Mouse (Mus musculus) adipocyte (in vitro differentiated cells): ENCODE measurements around the gene Chil1.

Experiments
- DNase-seq: peaks from one replicate; pipeline ENCODE4 v3.0.0-alpha.2; 2016; ENCODE audit warnings: low spot score

Gene Chil1

DNA sequence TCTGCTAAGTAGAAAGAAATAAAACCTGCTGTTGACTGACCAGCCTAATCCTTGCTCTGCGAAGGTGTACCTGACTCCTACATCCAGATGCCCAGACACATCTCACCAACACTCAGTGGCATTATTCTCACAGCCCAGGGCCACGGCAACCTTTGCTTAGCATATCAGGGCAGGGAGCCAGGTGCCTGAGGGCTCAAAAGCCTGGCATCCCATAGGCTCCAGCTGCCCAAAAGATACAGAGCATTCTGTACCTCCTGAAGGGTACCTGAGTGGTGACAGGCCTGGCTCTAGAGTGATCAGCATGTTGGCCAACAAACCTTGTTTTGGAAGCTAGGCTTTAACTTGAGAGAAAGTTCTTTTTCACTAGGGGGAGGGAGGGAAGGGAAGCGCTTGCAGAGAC is 49.3 kb downstream of the Chil1 start:
- no peak for DNase-seq

DNA sequence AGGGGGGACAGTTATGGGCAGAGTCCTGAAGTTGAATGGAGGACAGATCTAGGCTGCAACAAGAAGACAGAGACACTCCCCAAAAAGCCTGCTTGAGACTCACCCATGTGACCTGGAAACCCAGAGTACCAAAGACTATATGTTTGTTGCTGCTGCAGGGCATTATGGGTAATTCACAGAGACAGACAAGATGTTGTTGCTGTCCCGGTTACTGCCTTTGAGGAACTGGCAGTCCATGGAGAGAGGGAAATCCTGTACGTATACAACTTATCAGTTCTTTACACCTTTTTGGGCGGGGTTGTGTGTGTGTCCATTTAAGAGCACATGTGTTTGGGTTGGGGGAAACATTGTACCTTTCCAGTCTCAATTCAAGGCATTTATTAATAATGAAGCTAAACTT is 49.7 kb downstream of the Chil1 start:
- DNase-seq: no peak

DNA sequence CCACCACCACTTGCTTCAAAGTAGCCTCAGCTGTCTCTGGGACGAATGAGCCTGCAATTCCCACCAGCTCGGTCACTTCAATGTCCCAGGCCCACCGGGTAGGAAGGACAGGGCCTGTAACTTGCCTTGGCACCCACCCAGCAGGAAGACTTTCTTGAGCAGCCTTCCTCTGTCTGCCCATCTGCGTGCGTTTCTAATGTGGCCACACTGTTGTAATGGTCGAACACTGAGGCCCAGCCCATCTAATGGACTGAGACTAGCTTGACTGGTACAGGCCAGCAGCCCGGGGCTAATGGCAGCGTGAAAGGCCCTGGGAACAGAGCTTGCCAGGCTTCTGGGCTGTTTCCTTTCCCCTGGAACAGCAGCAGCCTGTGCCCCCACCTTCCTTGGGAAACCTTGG is 50.4 kb downstream of the Chil1 start:
- DNase-seq: no peak

DNA sequence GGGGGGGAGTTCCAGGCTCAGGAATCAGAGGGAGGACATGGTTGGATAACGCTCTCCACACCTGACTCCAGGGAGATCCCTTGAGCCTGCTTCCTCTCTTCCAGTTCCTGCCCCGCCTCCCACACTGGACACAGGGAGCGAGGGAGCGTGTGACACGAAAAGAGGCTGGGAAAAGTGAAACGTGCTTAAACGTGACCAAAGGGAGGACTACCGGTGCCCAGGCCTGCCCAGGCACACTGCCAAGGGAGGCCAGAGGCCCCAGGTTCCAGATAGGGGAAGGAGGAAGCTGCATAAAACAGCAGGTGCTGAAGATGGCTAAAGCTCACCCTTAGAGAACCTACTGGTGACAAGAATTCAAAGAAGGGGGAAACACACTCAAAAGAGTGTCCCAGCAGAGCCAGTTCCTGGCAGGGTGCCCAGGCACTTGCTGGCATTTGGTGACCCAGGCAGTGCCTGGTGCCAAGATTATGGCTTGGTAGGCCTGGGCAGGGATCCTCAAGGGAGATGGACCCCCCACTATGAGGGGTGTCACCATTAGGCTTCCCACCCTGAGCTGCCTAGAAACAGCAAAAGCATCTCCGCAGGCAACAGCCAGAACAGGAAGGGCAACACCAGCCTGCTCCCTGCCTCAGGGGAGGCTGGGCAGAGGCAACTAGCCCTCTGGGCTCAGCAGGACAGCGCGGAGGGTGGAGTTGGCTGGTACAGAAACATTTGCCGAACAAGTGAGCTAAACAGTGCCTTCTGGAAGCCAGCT is 51.0 kb downstream of the Chil1 start:
- DNase-seq: peak; percentile 67

DNA sequence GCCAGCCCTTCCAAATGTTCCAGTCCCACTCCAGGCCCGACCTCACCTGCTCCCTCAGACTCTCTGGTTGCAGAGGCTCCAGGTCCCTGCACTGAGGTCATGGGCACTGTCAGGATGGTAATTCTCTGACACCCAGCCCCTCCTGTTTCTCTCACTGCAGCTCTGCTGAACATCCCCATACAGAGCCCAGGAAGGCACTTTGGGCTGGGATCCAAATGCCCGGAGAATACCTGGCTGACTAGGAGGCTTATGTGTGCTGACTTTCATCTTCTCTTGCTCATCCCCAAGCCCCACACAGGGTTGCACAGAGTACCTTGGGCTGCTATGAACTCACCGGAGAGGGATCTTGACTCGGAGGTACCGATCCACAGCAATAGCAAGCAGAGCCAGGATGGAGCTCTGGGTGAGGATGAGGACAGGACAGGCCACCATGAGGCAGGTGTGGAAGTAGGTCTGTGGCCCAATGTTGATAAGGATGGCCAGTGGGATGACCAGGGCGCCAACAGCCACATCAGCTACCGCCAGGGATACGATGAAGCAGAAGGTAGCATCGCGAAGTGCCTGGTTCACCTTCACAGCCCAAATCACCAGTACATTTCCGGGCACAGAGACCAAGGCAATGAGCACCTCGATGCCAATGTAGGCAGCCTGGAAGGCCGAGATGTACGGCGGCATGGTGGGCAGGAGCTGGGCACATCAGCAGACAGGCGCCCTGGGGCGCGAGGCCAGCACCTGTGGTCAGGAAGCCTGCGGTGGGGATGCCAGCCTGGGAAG is 51.9 kb downstream of the Chil1 start:
- no peak for DNase-seq

DNA sequence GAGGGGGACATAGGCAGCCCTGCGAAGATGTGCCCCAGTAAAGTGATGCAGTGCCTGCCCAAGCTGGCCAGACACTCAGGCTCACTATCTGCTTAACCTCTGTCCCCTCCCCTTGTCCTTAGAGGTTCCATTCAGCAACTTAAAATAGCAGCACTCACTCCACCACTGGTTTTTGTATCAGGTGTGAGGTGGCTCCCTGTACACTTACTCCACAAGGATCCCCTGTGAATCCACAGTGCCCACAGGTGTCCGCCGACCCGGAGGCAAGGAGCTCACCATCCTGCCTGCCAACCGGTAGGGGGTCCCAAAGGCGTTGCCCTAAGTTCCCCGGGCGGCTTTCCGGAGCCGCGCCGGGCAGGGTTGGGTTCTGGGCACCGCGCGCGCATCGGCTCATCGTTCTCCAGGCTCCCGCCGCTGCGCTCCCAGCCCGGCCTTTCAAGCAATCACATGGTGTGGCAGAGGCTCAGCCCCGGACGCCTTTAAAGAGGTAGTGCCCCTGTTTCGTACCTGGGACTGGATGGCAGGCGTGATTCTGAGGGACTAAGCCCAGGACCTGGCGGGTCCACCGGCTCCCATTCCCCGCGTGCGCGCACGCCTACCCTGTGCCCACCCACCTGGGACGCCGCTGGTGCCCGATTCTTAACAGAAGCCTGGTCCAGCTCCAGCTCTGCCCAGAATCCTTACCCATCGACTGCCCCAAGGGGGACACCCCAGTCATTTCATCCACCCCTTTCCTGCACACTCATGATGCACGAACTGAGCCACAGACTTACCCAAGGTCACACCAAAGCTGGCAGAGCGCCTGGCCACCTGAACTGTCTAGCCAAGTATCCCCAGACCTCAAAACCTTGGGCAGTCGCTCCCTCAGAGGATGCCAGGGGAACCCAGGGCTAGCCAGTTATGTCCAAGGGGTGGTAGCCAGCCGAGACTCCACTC is 52.7 kb downstream of the Chil1 start:
- DNase-seq: no peak

DNA sequence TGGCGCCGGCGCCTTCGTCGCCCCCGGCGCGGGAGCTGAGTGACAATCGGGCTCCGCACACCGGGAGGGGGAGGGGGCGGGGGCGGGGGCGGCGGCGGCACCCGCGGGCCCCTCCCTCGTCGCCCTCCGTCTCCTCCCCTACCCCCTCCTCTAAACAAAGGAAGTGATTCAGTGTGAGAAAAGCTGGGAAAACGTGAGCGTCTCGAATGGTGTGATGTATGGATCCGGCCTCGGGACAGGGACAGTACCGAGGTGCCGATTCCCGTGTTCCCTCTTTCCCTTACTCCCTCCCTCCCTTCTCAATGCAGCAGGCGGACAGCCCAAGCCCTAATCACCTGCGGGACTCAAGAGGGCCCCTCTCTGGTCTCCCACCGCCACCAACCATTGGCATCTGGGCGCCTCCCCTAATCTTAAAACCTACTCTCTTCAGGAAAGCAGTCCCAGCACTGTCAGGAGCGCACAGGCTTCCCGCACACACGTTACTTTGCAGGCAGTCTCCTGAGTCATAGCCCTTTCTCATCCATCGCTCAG is 53.5 kb downstream of the Chil1 start, which contains the start of gene Adora1:
Gene Adora1 (minus strand): TSS at position 41 of the 531 bp plus-strand sequence.
- DNase-seq: no peak

DNA sequence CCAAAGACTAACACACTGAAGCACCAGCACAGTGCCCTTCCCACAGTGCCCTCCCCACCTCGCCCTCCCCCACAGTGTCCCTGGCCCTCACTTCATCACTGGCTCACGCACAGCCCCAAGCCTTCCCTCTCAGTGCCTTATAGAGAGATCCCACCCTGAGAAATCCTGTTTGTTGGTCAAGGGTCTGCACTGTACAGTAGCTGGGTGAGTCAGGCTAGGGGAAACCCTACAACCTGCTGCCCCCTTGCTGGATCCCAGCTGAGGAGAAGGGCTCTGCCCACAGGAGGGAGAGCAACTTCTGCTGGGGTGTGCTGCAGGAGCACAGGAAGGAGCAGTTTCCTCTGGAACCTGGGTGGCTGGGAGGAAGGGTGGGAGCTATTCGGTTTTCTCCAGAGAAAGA is 54.2 kb downstream of the Chil1 start:
- no peak for DNase-seq

DNA sequence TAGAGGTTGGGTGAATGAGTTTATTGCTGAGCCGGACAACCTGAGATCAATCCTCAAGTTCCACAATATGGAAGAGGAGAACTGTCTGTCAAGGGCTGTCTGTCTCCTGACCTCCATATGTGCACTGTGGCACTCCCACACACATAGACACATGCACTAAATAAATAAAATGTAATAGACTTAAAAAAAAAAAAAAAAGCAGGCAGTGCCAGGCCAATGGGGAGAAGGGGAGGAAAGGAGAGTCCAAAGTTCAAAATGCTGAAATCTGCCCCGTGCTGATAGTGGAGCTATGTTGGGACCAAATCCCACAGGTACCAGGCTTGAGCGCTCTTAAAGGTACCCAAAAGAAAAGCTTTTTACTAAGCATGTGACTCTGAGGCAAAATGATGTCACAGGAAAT is 55.5 kb downstream of the Chil1 start:
- no peak for DNase-seq
